Mouse (Mus musculus): ENCODE measurements around the gene Gm21976.
A peak's percentile ranks its signal among the peaks of the same experiment; 100 is the strongest.

DNA sequence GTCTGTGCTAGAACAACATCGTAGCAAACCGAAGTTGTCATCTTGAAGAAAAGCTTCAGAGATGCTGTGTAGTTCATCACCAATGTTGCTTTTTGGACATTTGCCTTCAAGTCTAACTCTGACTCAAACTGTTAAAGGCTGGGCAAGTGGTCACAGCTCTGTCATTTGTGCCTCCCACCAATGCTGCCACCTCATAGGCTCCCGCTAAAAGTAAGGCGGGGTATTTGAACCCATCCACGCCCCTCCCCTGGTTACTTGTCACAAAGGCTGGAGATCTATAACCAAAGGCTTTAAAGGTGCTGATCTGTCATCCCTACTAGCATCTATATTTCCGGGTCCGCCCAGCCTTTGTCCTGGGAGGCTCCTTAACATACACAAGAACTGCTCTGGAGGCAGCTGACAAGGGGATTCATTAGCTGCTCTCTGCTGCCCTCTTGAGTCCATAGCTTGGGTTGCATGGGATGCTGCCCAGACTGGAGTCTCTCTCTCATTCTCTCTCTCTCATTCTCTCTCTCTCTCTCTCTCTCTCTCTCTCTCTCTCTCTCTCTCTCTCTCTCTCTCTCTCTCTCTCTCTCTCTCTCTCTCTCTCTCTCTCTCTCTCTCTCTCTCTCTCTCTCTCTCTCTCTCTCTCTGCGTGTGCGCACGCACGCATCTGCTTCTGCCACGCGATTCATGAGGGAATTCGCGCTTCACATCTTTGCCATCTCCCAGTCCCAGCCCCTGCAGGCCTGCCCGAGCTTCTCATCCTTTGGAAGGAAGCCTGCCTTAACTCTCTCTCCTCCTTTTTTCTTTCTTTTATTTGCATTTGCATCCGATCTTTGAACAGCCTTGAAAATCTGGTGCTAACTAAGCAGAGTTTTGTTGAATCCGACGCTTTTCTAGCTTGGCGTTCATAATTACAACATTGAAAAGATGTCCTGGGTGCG is 19.4 kb downstream of the Gm21976 start:
- TF ChIP-seq POLR2A (IDR thresholded peaks at IDR 0.05; ENCODE audit: borderline replicate concordance, control insufficient read depth, low read depth, low read length) = no peak
- TF ChIP-seq CTCF (IDR thresholded peaks at IDR 0.05; ENCODE audit: control insufficient read depth, insufficient read depth, low read length) = peak; percentile 82

Measured in bone marrow, adult 2 months (tissue).